Mouse (Mus musculus) CD4-positive naive resting alpha-beta T cell, adult 57 days (primary cell): ENCODE results near the gene Lrch2. TPM values are rescaled to one million over a fixed set of nuclear protein-coding genes. Genes with fewer than 3 reads are reported as not detected.

Source experiments
- total RNA-seq: library from RNA; stranded (reverse); gene quantifications from one replicate; pipeline ENCODE4 v1.2.4, GENCODE M21; 2023

Gene Lrch2
- total RNA-seq = not detected

GRCm38 (mm10) chrX:147553421-147554201 is at the start of gene Lrch2:
Gene Lrch2, minus strand, starts transcription at chrX:147554081.

GRCm38 (mm10) chrX:147453610-147454009 is 100.3 kb downstream of the Lrch2 start, which contains the start of gene Vmn1r239-ps:
Gene Vmn1r239-ps, minus strand, starts transcription at chrX:147453710.

GRCm38 (mm10) chrX:147429129-147429528 is 124.8 kb downstream of the Lrch2 start, which contains the start of gene Il13ra2:
Gene Il13ra2, minus strand, starts transcription at chrX:147429192.

Other genes with a start within 250 kb of the Lrch2 start
- not detected for gene Il13ra2, start 124.9 kb downstream of the Lrch2 start, total RNA-seq
- gene Vmn1r239-ps, start 100.4 kb downstream of the Lrch2 start, total RNA-seq = not detected
- gene Gm15128, start 211.9 kb upstream of the Lrch2 start, total RNA-seq = not detected